Mouse (Mus musculus) limb, embryonic 14.5 days (tissue): ENCODE results near the gene Jsrp1. TPM values are rescaled to one million over a fixed set of nuclear protein-coding genes. Genes with fewer than 3 reads are reported as not detected.

Experiments
- ATAC-seq: fragments of 200-750 bp; cut with Nextera tagmentation; 2 replicates; pipeline ENCODE4 v1.8.0; 2017; ENCODE audit warnings: low read depth, moderate number of reproducible peaks, moderate TSS enrichment; ENCODE audit not compliant: low FRiP score
- DNase-seq: peaks from one replicate; pipeline ENCODE4 v3.0.0-alpha.2; 2015; ENCODE audit warnings: low spot score
- H3K27ac ChIP-seq: fragments of 300-500 bp; sonication (generic); replicated peaks from 2 replicates; pipeline ENCODE4 v1.5.1; 2014; ENCODE audit warnings: low read depth, mild to moderate bottlenecking, low read length, moderate library complexity, mixed read lengths
- H3K27me3 ChIP-seq: fragments of 300-500 bp; sonication (generic); 2 replicates; pipeline ENCODE4 v1.6.1; 2014; ENCODE audit warnings: low read length, mixed read lengths; ENCODE audit not compliant: control insufficient read depth, insufficient read depth
- H3K36me3 ChIP-seq: fragments of 300-500 bp; sonication (generic); 2 replicates; pipeline ENCODE4 v1.6.1; 2014; ENCODE audit warnings: mild to moderate bottlenecking, low read length, moderate library complexity, mixed read lengths; ENCODE audit not compliant: control insufficient read depth, insufficient read depth
- H3K4me1 ChIP-seq: fragments of 300-500 bp; sonication (generic); 2 replicates; pipeline ENCODE4 v1.6.1; 2014; ENCODE audit warnings: antibody characterized with exemption, low read length, mixed read lengths; ENCODE audit not compliant: control insufficient read depth, insufficient read depth
- H3K4me2 ChIP-seq: fragments of 300-500 bp; sonication (generic); replicated peaks from 2 replicates; pipeline ENCODE4 v1.6.1; 2014; ENCODE audit warnings: low read depth, mild to moderate bottlenecking, low read length, moderate library complexity; ENCODE audit not compliant: severe bottlenecking
- H3K4me3 ChIP-seq: fragments of 300-500 bp; sonication (generic); replicated peaks from 2 replicates; pipeline ENCODE4 v1.5.1; 2014; ENCODE audit warnings: low read length
- H3K9ac ChIP-seq: fragments of 300-500 bp; sonication (generic); 2 replicates; pipeline ENCODE4 v1.6.1; 2014; ENCODE audit warnings: mild to moderate bottlenecking, low read depth, low read length, moderate library complexity; ENCODE audit not compliant: severe bottlenecking
- H3K9me3 ChIP-seq: fragments of 300-500 bp; sonication (generic); 2 replicates; pipeline ENCODE4 v1.6.1; 2016; ENCODE audit warnings: low read length; ENCODE audit not compliant: control insufficient read depth
- POLR2A ChIP-seq: fragments of 200-500 bp; IDR thresholded peaks from 2 replicates; pipeline ENCODE4 v1.8.0; 2012; ENCODE audit warnings: inconsistent platforms, mild to moderate bottlenecking, moderate library complexity, borderline replicate concordance; ENCODE audit not compliant: insufficient read depth, insufficient read length; ENCODE audit errors: extremely low read depth
- WGBS: fragments of 180-500 bp; shearing (Covaris S2); extraction: QIAGEN DNeasy Blood & Tissue Kit; methylation state at CpG from one replicate; pipeline ENCODE4 v1.1.7; 2014; 5-methylcytosine and 5-hydroxymethylcytosine counted together
- polyA plus RNA-seq, 2 experiments: library from polyadenylated mRNA; depleted of rRNA in 1 of 2; stranded (reverse) in 1 of 2; unstranded in 1 of 2; fragments of >200 nt; fragmentation: Nextera tagmentation in 1 of 2; extraction: Ambion mirVana in 1 of 2; gene quantifications; 2 replicates each; pipeline versions ENCODE4 v1.2.1 to v1.2.3; 2012 to 2014

The Jsrp1 gene
- polyA plus RNA-seq, 2 experiments, result 6.1 to 12.1 TPM

- ATAC-seq (no peak), DNase-seq (no peak)
- Histone ChIP-seq H3K27ac (no peak overlapping the region), H3K36me3 (peaks cover 12% of the 10 kb centered on the region), H3K9ac (no peak overlapping the region), H3K9me3 (no peaks in the 10 kb centered on the region), H3K4me1 (peaks cover 34% of the 10 kb centered on the region), H3K27me3 (peaks cover 29% of the 10 kb centered on the region), H3K4me2 (peak overlapping the region; percentile 35), H3K4me3 (peak overlapping the region; percentile 9)
- no peak for TF ChIP-seq POLR2A
- 8% methylated on average over 18 of the region's 18 CpGs for WGBS
These were observed 4.2 kb downstream of the Jsrp1 start for GRCm38 (mm10) chr10:80808985-80809632.

DNA sequence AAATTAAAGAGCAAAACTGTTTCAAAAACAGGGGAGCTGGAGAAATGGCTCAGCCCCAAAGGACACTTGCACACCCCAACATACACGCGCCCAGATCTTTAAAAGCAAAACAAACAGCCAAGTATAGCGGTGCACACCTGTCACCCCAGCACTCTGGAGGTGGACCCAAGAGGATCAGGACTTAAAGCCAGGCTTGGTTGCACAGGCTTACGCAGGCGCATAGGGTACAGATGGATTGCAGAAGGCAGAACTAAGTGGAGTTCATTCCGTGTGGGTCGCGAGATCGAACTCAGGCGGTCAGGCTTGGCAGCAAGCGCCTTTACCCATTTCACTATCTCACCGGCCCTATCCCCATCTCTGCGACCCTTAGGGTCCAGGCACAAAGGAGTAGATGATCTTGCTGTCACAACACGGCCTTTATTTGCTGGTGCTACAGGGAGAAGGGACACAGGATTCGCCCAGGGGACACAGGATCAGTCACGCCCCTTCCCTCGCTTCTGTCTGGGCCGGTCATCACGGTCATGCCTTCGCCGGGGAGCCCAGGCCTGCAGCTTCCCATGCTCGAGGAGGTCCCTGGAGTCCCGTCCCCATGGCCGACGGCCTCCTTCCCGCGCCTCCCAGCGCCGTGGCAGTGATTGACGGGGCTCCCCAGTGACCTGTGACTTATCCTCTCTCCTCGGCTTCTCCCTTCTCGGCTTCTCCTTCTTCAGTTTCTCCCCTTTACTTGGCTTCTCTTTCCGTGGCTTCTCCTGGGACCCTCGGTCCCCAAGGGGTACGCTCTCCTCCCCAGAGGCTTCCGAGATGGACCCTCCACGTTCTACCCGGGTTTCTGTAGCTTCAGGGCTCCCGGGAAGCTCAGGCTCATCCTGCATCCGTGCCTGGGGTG lies 5.0 kb downstream of the Jsrp1 start:
- no peak for TF ChIP-seq POLR2A
- H3K9ac ChIP-seq, result no peak overlapping the region
- H3K4me1 ChIP-seq, result peaks cover 34% of the 10 kb centered on the region
- 21% methylated on average over 40 of the region's 40 CpGs for WGBS
- peak overlapping the region; percentile 35 for H3K4me2 ChIP-seq
- H3K9me3 ChIP-seq, result no peaks in the 10 kb centered on the region
- peak overlapping the region; percentile 9 for H3K4me3 ChIP-seq
- H3K36me3 ChIP-seq, result peaks cover 20% of the 10 kb centered on the region
- ATAC-seq (no peak), DNase-seq (no peak)
- peaks cover 29% of the 10 kb centered on the region for H3K27me3 ChIP-seq
- H3K27ac ChIP-seq, result no peak overlapping the region

GRCm38 (mm10) chr10:80807057-80807627 lies 6.2 kb downstream of the Jsrp1 start:
- H3K4me3 ChIP-seq, result peak overlapping the region; percentile 49
- peak overlapping the region; percentile 60 for H3K9ac ChIP-seq
- H3K4me1 ChIP-seq, result peaks cover 34% of the 10 kb centered on the region
- peak overlapping the region; percentile 95 for H3K4me2 ChIP-seq
- TF ChIP-seq POLR2A, result no peak
- under 1% methylated on average over 38 of the region's 58 CpGs for WGBS
- peak; percentile 76 for ATAC-seq
- peaks cover 29% of the 10 kb centered on the region for H3K27me3 ChIP-seq
- peak overlapping the region; percentile 63 for H3K27ac ChIP-seq
- H3K9me3 ChIP-seq, result no peaks in the 10 kb centered on the region
- peaks cover 32% of the 10 kb centered on the region for H3K36me3 ChIP-seq
- peak; percentile 80 for DNase-seq

DNA sequence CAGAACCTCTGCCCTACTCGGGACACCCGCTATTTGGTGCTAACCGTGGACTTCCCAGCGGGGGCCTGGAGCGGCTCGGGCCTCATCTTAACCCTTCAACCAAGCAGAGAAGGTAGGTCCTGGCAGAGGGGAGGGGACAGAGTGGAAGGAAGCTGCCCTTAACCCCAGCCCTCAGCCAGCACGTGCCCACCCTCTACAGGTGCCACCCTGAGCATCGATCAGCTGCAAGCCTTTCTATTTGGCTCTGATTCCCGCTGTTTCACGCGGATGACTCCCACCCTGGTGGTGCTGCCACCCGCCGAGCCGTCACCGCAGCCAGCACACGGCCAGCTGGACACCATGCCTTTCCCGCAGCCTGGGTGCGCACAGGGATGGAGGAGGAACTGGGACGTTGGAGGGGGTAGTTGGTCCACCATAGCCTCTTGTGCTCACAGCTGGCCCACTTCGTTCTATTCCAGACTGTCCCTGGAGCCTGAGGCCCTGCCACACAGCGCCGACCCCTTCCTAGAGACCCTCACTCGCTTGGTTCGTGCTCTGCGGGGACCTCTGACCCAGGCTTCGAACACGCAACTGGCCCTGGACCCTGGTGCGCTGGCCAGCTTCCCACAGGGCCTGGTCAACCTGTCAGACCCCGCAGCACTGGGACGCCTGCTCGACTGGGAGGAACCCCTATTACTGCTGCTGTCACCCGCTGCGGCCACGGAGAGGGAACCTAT lies 6.8 kb downstream of the Jsrp1 start:
- peaks cover 38% of the 10 kb centered on the region for H3K36me3 ChIP-seq
- H3K27ac ChIP-seq, result peak overlapping the region; percentile 63; the same call in 1 of the 2 replicates
- H3K27me3 ChIP-seq, result peaks cover 29% of the 10 kb centered on the region
- H3K4me1 ChIP-seq, result peaks cover 34% of the 10 kb centered on the region
- peak overlapping the region; percentile 49 for H3K4me3 ChIP-seq
- H3K9ac ChIP-seq, result peak overlapping the region; percentile 60
- no peak for TF ChIP-seq POLR2A
- DNase-seq, result no peak
- no peaks in the 10 kb centered on the region for H3K9me3 ChIP-seq
- 48% methylated on average over 33 of the region's 34 CpGs for WGBS
- H3K4me2 ChIP-seq, result peak overlapping the region; percentile 95
- ATAC-seq, result no peak

DNA sequence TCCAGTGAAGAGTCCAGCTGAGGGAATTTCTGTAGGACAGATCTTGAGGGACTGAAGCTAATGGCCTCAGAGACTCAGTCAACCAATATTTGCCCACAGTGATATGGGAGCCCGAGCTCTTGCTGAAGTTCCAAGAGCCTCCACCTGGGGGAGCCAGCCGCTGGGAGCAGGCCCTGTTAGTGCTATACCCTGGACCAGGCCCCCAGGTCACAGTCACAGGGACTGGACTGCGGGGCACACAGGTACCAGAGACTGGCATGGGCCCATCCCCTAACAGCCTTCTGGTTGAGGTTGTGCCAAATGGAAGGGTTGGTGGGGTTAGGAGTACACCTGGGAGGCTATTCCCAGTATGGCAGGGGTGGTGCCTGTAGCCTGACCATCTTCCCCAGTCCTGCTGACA lies 7.4 kb downstream of the Jsrp1 start:
- Histone ChIP-seq H3K4me3 (no peak overlapping the region), H3K27ac (no peak overlapping the region), H3K4me2 (no peak overlapping the region), H3K9ac (no peak overlapping the region), H3K27me3 (peaks cover 29% of the 10 kb centered on the region), H3K4me1 (peaks cover 34% of the 10 kb centered on the region), H3K36me3 (peaks cover 44% of the 10 kb centered on the region), H3K9me3 (no peaks in the 10 kb centered on the region)
- WGBS, result 27% methylated on average over 3 of the region's 3 CpGs
- TF ChIP-seq POLR2A, result no peak
- DNase-seq (peak; percentile 57), ATAC-seq (peak; percentile 37; the same call in 1 of the 2 replicates)
